Mouse (Mus musculus): Measurements from ENCODE around the gene Tap1. TPM values are rescaled to one million over a fixed set of nuclear protein-coding genes. Genes with fewer than 3 reads are reported as not detected.

Gene Tap1
- total RNA-seq (2023): 163 TPM

GRCm38 (mm10) chr17:34187261-34187916 is at the start of gene Tap1, which contains the start of gene Psmb9:
TSS of gene Tap1 (plus strand) at chr17:34187553.
TSS of gene Psmb9 (minus strand) at chr17:34187764.

GRCm38 (mm10) chr17:34143033-34143432 is 44.3 kb upstream of the Tap1 start, which contains the start of gene H2-DMb2:
TSS of gene H2-DMb2 (plus strand) at chr17:34143307.

GRCm38 (mm10) chr17:34152923-34153322 is 34.4 kb upstream of the Tap1 start, which contains the start of gene H2-DMb1:
TSS of gene H2-DMb1 (plus strand) at chr17:34153072.

GRCm38 (mm10) chr17:34196941-34197894 is 9.9 kb downstream of the Tap1 start, which contains the start of gene Psmb8:
TSS of gene Psmb8 (plus strand) at chr17:34197721.

GRCm38 (mm10) chr17:34203444-34203843 is 16.1 kb downstream of the Tap1 start, which contains the start of gene Tap2:
TSS of gene Tap2 (plus strand) at chr17:34203527.

GRCm38 (mm10) chr17:34238706-34239105 is 51.4 kb downstream of the Tap1 start, which contains the start of gene H2-Ob:
TSS of gene H2-Ob (plus strand) at chr17:34238903.

Other genes starting within 250 kb of the Tap1 start
- 61.6 TPM for gene Pfdn6, start 247.2 kb upstream of the Tap1 start, total RNA-seq (2023)
- 60.7 TPM for gene Wdr46, start 246.9 kb upstream of the Tap1 start, total RNA-seq (2023)
- 14.8 TPM for gene B3galt4, start 236.1 kb upstream of the Tap1 start, total RNA-seq (2023)
- gene Vps52, start 231.7 kb upstream of the Tap1 start, total RNA-seq (2023): 55.2 TPM
- gene Rps18, start 231.6 kb upstream of the Tap1 start, total RNA-seq (2023): 2,022 TPM
- 4,746 TPM for gene H2-K1, start 187.2 kb upstream of the Tap1 start, total RNA-seq (2023)
- 26.4 TPM for gene Ring1, start 162.9 kb upstream of the Tap1 start, total RNA-seq (2023)
- gene H2-Ke6, start 159.5 kb upstream of the Tap1 start, total RNA-seq (2023): 130 TPM
- gene Slc39a7, start 155.9 kb upstream of the Tap1 start, total RNA-seq (2023): 107 TPM
- gene Rxrb, start 155.7 kb upstream of the Tap1 start, total RNA-seq (2023): 109 TPM
- gene Col11a2, start 148.1 kb upstream of the Tap1 start, total RNA-seq (2023): 40.9 TPM
- gene H2-Oa, start 95.2 kb upstream of the Tap1 start, total RNA-seq (2023): 8.9 TPM
- gene H2-DMa, start 68.0 kb upstream of the Tap1 start, total RNA-seq (2023): 41.5 TPM
- gene Brd2, start 64.9 kb upstream of the Tap1 start, total RNA-seq (2023): 400 TPM
- gene H2-DMb2, start 44.2 kb upstream of the Tap1 start, total RNA-seq (2023): 40.5 TPM
- 26.0 TPM for gene H2-DMb1, start 34.5 kb upstream of the Tap1 start, total RNA-seq (2023)
- 144 TPM for gene Psmb9, start 211 bp downstream of the Tap1 start, total RNA-seq (2023)
- 220 TPM for gene Psmb8, start 10.2 kb downstream of the Tap1 start, total RNA-seq (2023)
- 147 TPM for gene Tap2, start 16.0 kb downstream of the Tap1 start, total RNA-seq (2023)
- gene H2-Ob, start 51.4 kb downstream of the Tap1 start, total RNA-seq (2023): 92.6 TPM
- 189 TPM for gene H2-Ab1, start 70.1 kb downstream of the Tap1 start, total RNA-seq (2023)
- gene H2-Aa, start 100.3 kb downstream of the Tap1 start, total RNA-seq (2023): 180 TPM
- gene H2-Eb1, start 118.3 kb downstream of the Tap1 start, total RNA-seq (2023): 143 TPM
- 0.95 TPM for gene H2-Eb2, start 138.1 kb downstream of the Tap1 start, total RNA-seq (2023)
- gene Btnl2, start 167.3 kb downstream of the Tap1 start, total RNA-seq (2023): not detected
- gene Btnl1, start 189.6 kb downstream of the Tap1 start, total RNA-seq (2023): not detected
- gene BC051142, start 211.3 kb downstream of the Tap1 start, total RNA-seq (2023): 1.2 TPM

Data from CD4-positive naive resting alpha-beta T cell, adult 57 days (primary cell).